Mouse (Mus musculus) splenic B cell, adult 2 months (primary cell): ENCODE measurements around the gene Sars.

Experiments
- DNase-seq: peaks from one replicate; pipeline ENCODE4 v3.0.0-alpha.2; 2011; ENCODE audit warnings: low read depth, low spot score
- H3K27me3 ChIP-seq: 2 replicates; pipeline ENCODE4 v1.6.1; 2012; ENCODE audit warnings: mild to moderate bottlenecking, low read length, moderate library complexity, mixed read lengths; ENCODE audit not compliant: control insufficient read depth, poor library complexity, insufficient read depth, severe bottlenecking
- H3K36me3 ChIP-seq: 2 replicates; pipeline ENCODE4 v1.6.1; 2012; ENCODE audit warnings: mild to moderate bottlenecking, low read length, moderate library complexity, mixed read lengths; ENCODE audit not compliant: control insufficient read depth, poor library complexity, insufficient read depth, severe bottlenecking

Gene Sars

GRCm38 (mm10) chr3:108444698-108445365, at the start of gene Sars:
Gene Sars (minus strand): TSS chr3:108445209.
- H3K36me3 ChIP-seq, result no peaks in the 10 kb centered on the region
- no peaks in the 10 kb centered on the region for H3K27me3 ChIP-seq
- DNase-seq, result peak; percentile 94

GRCm38 (mm10) chr3:108489968-108490367, 45.0 kb upstream of the Sars start:
- Histone ChIP-seq H3K27me3 (no peaks in the 10 kb centered on the region), H3K36me3 (no peaks in the 10 kb centered on the region)
- DNase-seq, result peak; percentile 57

- no peak for DNase-seq
- no peaks in the 10 kb centered on the region for H3K36me3 ChIP-seq
- H3K27me3 ChIP-seq, result no peaks in the 10 kb centered on the region
Measured at GRCm38 (mm10) chr3:108484749-108485148, 39.7 kb upstream of the Sars start.

GRCm38 (mm10) chr3:108478800-108479199, 33.8 kb upstream of the Sars start:
- no peak for DNase-seq
- Histone ChIP-seq H3K27me3 (no peaks in the 10 kb centered on the region), H3K36me3 (no peaks in the 10 kb centered on the region)

GRCm38 (mm10) chr3:108476761-108477619, 32.0 kb upstream of the Sars start:
- H3K36me3 ChIP-seq, result no peaks in the 10 kb centered on the region
- DNase-seq, result no peak
- no peaks in the 10 kb centered on the region for H3K27me3 ChIP-seq

GRCm38 (mm10) chr3:108475496-108475895, 30.5 kb upstream of the Sars start:
- no peaks in the 10 kb centered on the region for H3K27me3 ChIP-seq
- DNase-seq, result no peak

GRCm38 (mm10) chr3:108474969-108475368, 30.0 kb upstream of the Sars start:
- H3K36me3 ChIP-seq, result no peaks in the 10 kb centered on the region
- no peak for DNase-seq
- H3K27me3 ChIP-seq, result no peaks in the 10 kb centered on the region

More at GRCm38 (mm10) chr3:108475496-108475895, 30.5 kb upstream of the Sars start:
- no peaks in the 10 kb centered on the region for H3K36me3 ChIP-seq

- H3K27me3 ChIP-seq, result no peaks in the 10 kb centered on the region
- H3K36me3 ChIP-seq, result no peaks in the 10 kb centered on the region
- no peak for DNase-seq
Measured at GRCm38 (mm10) chr3:108467760-108468159, 22.8 kb upstream of the Sars start.

- peak; percentile 66 for DNase-seq
- Histone ChIP-seq H3K27me3 (no peaks in the 10 kb centered on the region), H3K36me3 (no peaks in the 10 kb centered on the region)
Measured at GRCm38 (mm10) chr3:108466425-108466824, 21.4 kb upstream of the Sars start.

GRCm38 (mm10) chr3:108458866-108459265, 13.9 kb upstream of the Sars start:
- H3K36me3 ChIP-seq, result no peaks in the 10 kb centered on the region
- DNase-seq, result peak; percentile 78
- no peaks in the 10 kb centered on the region for H3K27me3 ChIP-seq

GRCm38 (mm10) chr3:108458380-108458779, 13.4 kb upstream of the Sars start:
- H3K27me3 ChIP-seq, result no peaks in the 10 kb centered on the region
- DNase-seq, result peak; percentile 67

GRCm38 (mm10) chr3:108454172-108454571, 9.2 kb upstream of the Sars start:
- no peak for DNase-seq
- H3K27me3 ChIP-seq, result no peaks in the 10 kb centered on the region
- no peaks in the 10 kb centered on the region for H3K36me3 ChIP-seq

More at GRCm38 (mm10) chr3:108458380-108458779, 13.4 kb upstream of the Sars start:
- no peaks in the 10 kb centered on the region for H3K36me3 ChIP-seq

GRCm38 (mm10) chr3:108451969-108452368, 7.0 kb upstream of the Sars start:
- no peak for DNase-seq

GRCm38 (mm10) chr3:108445366-108445705, 327 bp upstream of the Sars start:
- no peaks in the 10 kb centered on the region for H3K36me3 ChIP-seq
- no peaks in the 10 kb centered on the region for H3K27me3 ChIP-seq
- DNase-seq, result no peak

More at GRCm38 (mm10) chr3:108451969-108452368, 7.0 kb upstream of the Sars start:
- Histone ChIP-seq H3K36me3 (no peaks in the 10 kb centered on the region), H3K27me3 (no peaks in the 10 kb centered on the region)

GRCm38 (mm10) chr3:108444029-108444428, 980 bp downstream of the Sars start:
- peak; percentile 81 for DNase-seq
- Histone ChIP-seq H3K36me3 (no peaks in the 10 kb centered on the region), H3K27me3 (no peaks in the 10 kb centered on the region)
